Mouse (Mus musculus) thymus, adult 2 months (tissue): ENCODE results near the gene Padi3.

Source experiments
- CTCF ChIP-seq: fragments of 200-500 bp; IDR thresholded peaks from 2 replicates; pipeline ENCODE4 v1.5.1; 2012; ENCODE audit warnings: mild to moderate bottlenecking, control low read depth, low read length, moderate library complexity, borderline replicate concordance; ENCODE audit not compliant: control insufficient read depth, poor library complexity, insufficient read depth; ENCODE audit errors: extremely low read depth
- POLR2A ChIP-seq: fragments of 200-500 bp; IDR thresholded peaks from 2 replicates; pipeline ENCODE4 v1.6.1; 2012; ENCODE audit warnings: mild to moderate bottlenecking, low read length, control low read depth, moderate library complexity; ENCODE audit not compliant: control insufficient read depth, poor library complexity, insufficient read depth; ENCODE audit errors: extremely low read depth

DNA sequence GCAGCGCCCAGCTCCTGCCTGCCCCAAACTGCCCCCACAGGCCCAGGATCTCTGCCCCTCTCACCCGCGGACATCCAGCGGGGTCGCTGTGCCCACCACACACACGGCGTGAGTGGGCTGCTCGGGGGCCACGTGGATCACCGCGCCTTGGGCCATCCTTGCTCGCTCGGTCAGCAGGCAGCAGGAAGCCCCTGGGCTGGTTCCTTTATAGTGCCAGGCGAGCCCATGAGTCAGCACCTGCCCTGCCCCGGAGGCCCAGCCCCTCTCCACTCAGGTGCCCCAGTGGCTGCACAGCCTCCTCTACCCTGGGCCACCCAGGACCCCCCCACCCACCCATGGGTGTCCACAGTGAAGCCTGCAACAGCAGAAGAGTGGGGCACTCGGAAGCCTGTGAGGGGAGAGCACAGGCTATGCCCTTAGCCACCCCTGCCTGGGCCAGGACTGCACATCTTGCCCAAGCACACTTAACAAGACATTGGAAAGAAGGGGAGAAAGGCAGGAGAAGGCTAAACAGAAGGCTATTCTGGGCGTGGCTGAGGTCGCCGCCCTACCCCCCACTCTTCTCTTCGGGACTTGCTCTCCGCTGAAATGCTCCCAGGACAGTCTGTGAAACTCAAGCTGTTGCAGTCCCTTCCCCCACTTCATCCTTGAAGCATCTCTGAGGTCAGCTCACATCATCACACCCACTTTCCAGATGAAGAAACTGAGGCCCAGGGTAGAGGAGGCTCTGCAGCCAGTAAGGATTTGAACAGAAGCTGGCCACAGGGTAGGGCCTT lies 36.2 kb downstream of the Padi3 start, which contains the start of gene Padi4:
- TF ChIP-seq CTCF = no peak
- no peak for TF ChIP-seq POLR2A
